Mouse (Mus musculus): ENCODE measurements around the gene Fut11. TPM values are rescaled to one million over a fixed set of nuclear protein-coding genes. Genes with fewer than 3 reads are reported as not detected.

Fut11 gene
- polyA plus RNA-seq, 1 experiment from 2014 or later, result 22.4 TPM

- H3K9ac ChIP-seq (ENCODE audit: low read depth, low read length), result no peak overlapping the region
- H3K9me3 ChIP-seq (replicated peaks; ENCODE audit: low read length), result no peaks in the 10 kb centered on the region
- TF ChIP-seq CTCF (IDR thresholded peaks at IDR 0.05; ENCODE audit: low read depth), result no peak
- H3K27ac ChIP-seq, result no peak overlapping the region
- H3K36me3 ChIP-seq (ENCODE audit: insufficient read depth, low read length), result no peaks in the 10 kb centered on the region
- DNase-seq (ENCODE audit: low spot score), result no peak
- H3K4me2 ChIP-seq (ENCODE audit: low read length), result no peak overlapping the region
- WGBS, result 56% methylated on average over 9 of the region's 9 CpGs
- no peaks in the 10 kb centered on the region for H3K27me3 ChIP-seq (ENCODE audit: insufficient read depth, low read length)
- no peak overlapping the region for H3K4me3 ChIP-seq (replicated peaks; ENCODE audit: low read depth, low read length)
- ATAC-seq (replicated peaks; ENCODE audit: low FRiP score, low read depth), result no peak
- H3K4me1 ChIP-seq (replicated peaks; ENCODE audit: insufficient read depth, low read length), result peaks cover 2% of the 10 kb centered on the region; the same call in 1 of the 2 replicates
Observed at GRCm38 (mm10) chr14:20655731-20656130, 39.0 kb upstream of the Fut11 start.

- no peak for TF ChIP-seq CTCF (IDR thresholded peaks at IDR 0.05; ENCODE audit: low read depth)
- no peak within 1 kb of the TSS for H3K27ac ChIP-seq
- no peak within 1 kb of the TSS for H3K4me2 ChIP-seq (ENCODE audit: low read length)
- H3K27me3 ChIP-seq (ENCODE audit: insufficient read depth, low read length), result no peaks in the 10 kb centered on the region
- no peak within 1 kb of the TSS for H3K4me3 ChIP-seq (replicated peaks; ENCODE audit: low read depth, low read length)
- DNase-seq (ENCODE audit: low spot score) (peak; percentile 28), ATAC-seq (replicated peaks; ENCODE audit: low FRiP score, low read depth) (no peak)
- 0 out of 2 replicates have a peak within 1 kb of the TSS, but pooled peaks have one; percentile 18 for H3K9ac ChIP-seq (ENCODE audit: low read depth, low read length)
- H3K9me3 ChIP-seq (replicated peaks; ENCODE audit: low read length), result no peaks in the 10 kb centered on the region
- peaks cover 2% of the 10 kb centered on the region; the same call in 1 of the 2 replicates for H3K4me1 ChIP-seq (replicated peaks; ENCODE audit: insufficient read depth, low read length)
- WGBS, result 42% methylated on average over 11 of the region's 11 CpGs
- H3K36me3 ChIP-seq (ENCODE audit: insufficient read depth, low read length), result no peaks in the 10 kb centered on the region
Observed at GRCm38 (mm10) chr14:20656361-20656760, 38.4 kb upstream of the Fut11 start, which contains the start of gene Myoz1. Gene Myoz1 (minus strand): TSS chr14:20656540.

- Histone ChIP-seq H3K27ac (no peak overlapping the region), H3K4me3 (replicated peaks; ENCODE audit: low read depth, low read length) (no peak overlapping the region), H3K4me1 (replicated peaks; ENCODE audit: insufficient read depth, low read length) (peaks cover 3% of the 10 kb centered on the region; the same call in 1 of the 2 replicates), H3K4me2 (ENCODE audit: low read length) (no peak overlapping the region), H3K27me3 (ENCODE audit: insufficient read depth, low read length) (no peaks in the 10 kb centered on the region), H3K9me3 (replicated peaks; ENCODE audit: low read length) (no peaks in the 10 kb centered on the region), H3K9ac (ENCODE audit: low read depth, low read length) (no peak overlapping the region), H3K36me3 (ENCODE audit: insufficient read depth, low read length) (no peaks in the 10 kb centered on the region)
- TF ChIP-seq CTCF (IDR thresholded peaks at IDR 0.05; ENCODE audit: low read depth), result peak; percentile 84
- no peak for ATAC-seq (replicated peaks; ENCODE audit: low FRiP score, low read depth)
- DNase-seq (ENCODE audit: low spot score), result peak; percentile 89
Observed at GRCm38 (mm10) chr14:20658326-20658725, 36.4 kb upstream of the Fut11 start.

- Histone ChIP-seq H3K4me1 (replicated peaks; ENCODE audit: insufficient read depth, low read length) (peaks cover 5% of the 10 kb centered on the region; the same call in 1 of the 2 replicates), H3K9me3 (replicated peaks; ENCODE audit: low read length) (no peaks in the 10 kb centered on the region), H3K9ac (ENCODE audit: low read depth, low read length) (no peak overlapping the region), H3K36me3 (ENCODE audit: insufficient read depth, low read length) (no peaks in the 10 kb centered on the region), H3K4me2 (ENCODE audit: low read length) (no peak overlapping the region), H3K27me3 (ENCODE audit: insufficient read depth, low read length) (no peaks in the 10 kb centered on the region), H3K4me3 (replicated peaks; ENCODE audit: low read depth, low read length) (no peak overlapping the region), H3K27ac (no peak overlapping the region)
- 81% methylated on average over 6 of the region's 6 CpGs for WGBS
- DNase-seq (ENCODE audit: low spot score) (no peak), ATAC-seq (replicated peaks; ENCODE audit: low FRiP score, low read depth) (no peak)
- TF ChIP-seq CTCF (IDR thresholded peaks at IDR 0.05; ENCODE audit: low read depth), result no peak
Observed at GRCm38 (mm10) chr14:20658902-20659301, 35.9 kb upstream of the Fut11 start.

GRCm38 (mm10) chr14:20659687-20660086 is 35.1 kb upstream of the Fut11 start:
- no peaks in the 10 kb centered on the region for H3K9me3 ChIP-seq (replicated peaks; ENCODE audit: low read length)
- no peak for ATAC-seq (replicated peaks; ENCODE audit: low FRiP score, low read depth)

GRCm38 (mm10) chr14:20660827-20661660 is 33.7 kb upstream of the Fut11 start:
- H3K4me3 ChIP-seq (replicated peaks; ENCODE audit: low read depth, low read length), result peak overlapping the region; percentile 64
- H3K36me3 ChIP-seq (ENCODE audit: insufficient read depth, low read length), result no peaks in the 10 kb centered on the region
- TF ChIP-seq CTCF (IDR thresholded peaks at IDR 0.05; ENCODE audit: low read depth), result peak; percentile 94
- H3K4me1 ChIP-seq (replicated peaks; ENCODE audit: insufficient read depth, low read length), result peaks cover 5% of the 10 kb centered on the region; the same call in 1 of the 2 replicates
- H3K9me3 ChIP-seq (replicated peaks; ENCODE audit: low read length), result no peaks in the 10 kb centered on the region
- peak overlapping the region; percentile 66 for H3K9ac ChIP-seq (ENCODE audit: low read depth, low read length)
- peak overlapping the region; percentile 90 for H3K27ac ChIP-seq
- 1% methylated on average over 52 of the region's 52 CpGs for WGBS
- H3K4me2 ChIP-seq (ENCODE audit: low read length), result peak overlapping the region; percentile 91
- no peaks in the 10 kb centered on the region for H3K27me3 ChIP-seq (ENCODE audit: insufficient read depth, low read length)
- DNase-seq (ENCODE audit: low spot score) (peak; percentile 99), ATAC-seq (replicated peaks; ENCODE audit: low FRiP score, low read depth) (peak; percentile 86)

More at GRCm38 (mm10) chr14:20659687-20660086, 35.1 kb upstream of the Fut11 start:
- Histone ChIP-seq H3K4me1 (replicated peaks; ENCODE audit: insufficient read depth, low read length) (peaks cover 5% of the 10 kb centered on the region; the same call in 1 of the 2 replicates), H3K36me3 (ENCODE audit: insufficient read depth, low read length) (no peaks in the 10 kb centered on the region), H3K9ac (ENCODE audit: low read depth, low read length) (no peak overlapping the region), H3K27ac (no peak overlapping the region), H3K27me3 (ENCODE audit: insufficient read depth, low read length) (no peaks in the 10 kb centered on the region), H3K4me2 (ENCODE audit: low read length) (no peak overlapping the region), H3K4me3 (replicated peaks; ENCODE audit: low read depth, low read length) (no peak overlapping the region)
- TF ChIP-seq CTCF (IDR thresholded peaks at IDR 0.05; ENCODE audit: low read depth), result no peak
- no peak for DNase-seq (ENCODE audit: low spot score)
- 96% methylated on average over 7 of the region's 7 CpGs for WGBS
